Mouse (Mus musculus) ES-E14 (cell line): ENCODE data around the gene Rabgap1l. TPM values are rescaled to one million over a fixed set of nuclear protein-coding genes. Genes with fewer than 3 reads are reported as not detected.

Experiments used
- DNase-seq: peaks from one replicate; pipeline ENCODE4 v3.0.0-alpha.2; 2013; ENCODE audit warnings: low read depth, low spot score
- H3K27ac ChIP-seq: 2 replicates; pipeline ENCODE4 v1.5.1; 2012; ENCODE audit warnings: low read depth, mild to moderate bottlenecking, low read length, moderate library complexity, mixed read lengths; ENCODE audit not compliant: poor library complexity, insufficient read depth, severe bottlenecking
- H3K36me3 ChIP-seq: 2 replicates; pipeline ENCODE4 v1.6.1; 2012; ENCODE audit warnings: mild to moderate bottlenecking, low read length, moderate library complexity, mixed read lengths; ENCODE audit not compliant: control insufficient read depth, poor library complexity, insufficient read depth, severe bottlenecking
- H3K4me1 ChIP-seq, 2 experiments: fragments of 150-350 bp in 1 of 2; sonication (generic) in 1 of 2; 2 replicates each; pipeline ENCODE4 v1.6.1; 2012; ENCODE audit warnings: low read length in 2 of 2, mild to moderate bottlenecking in 1 of 2, mixed read lengths in 1 of 2; ENCODE audit not compliant: control insufficient read depth in 2 of 2, insufficient read depth in 2 of 2, poor library complexity in 1 of 2
- H3K4me3 ChIP-seq, 2 experiments: fragments of 150-350 bp in 1 of 2; sonication (generic) in 1 of 2; 2 replicates each; pipeline ENCODE4 v1.5.1; 2012; ENCODE audit warnings: low read length in 2 of 2, low read depth in 1 of 2, mild to moderate bottlenecking in 1 of 2, mixed read lengths in 1 of 2; ENCODE audit not compliant: insufficient read depth in 1 of 2, poor library complexity in 1 of 2, severe bottlenecking in 1 of 2
- H3K9ac ChIP-seq: 2 replicates; pipeline ENCODE4 v1.6.1; 2012; ENCODE audit warnings: low read depth, mild to moderate bottlenecking, low read length, mixed read lengths; ENCODE audit not compliant: poor library complexity, insufficient read depth, severe bottlenecking
- H3K9me3 ChIP-seq: fragments of 150-350 bp; sonication (generic); 2 replicates; pipeline ENCODE4 v1.6.1; 2012; ENCODE audit warnings: low read depth, mild to moderate bottlenecking, low read length; ENCODE audit not compliant: control insufficient read depth, insufficient read depth
- CHD2 ChIP-seq: IDR thresholded peaks from 2 replicates; pipeline ENCODE4 v1.6.1; 2014; ENCODE audit warnings: mild to moderate bottlenecking, low read depth, low read length, inconsistent platforms
- HCFC1 ChIP-seq: IDR thresholded peaks from 2 replicates; pipeline ENCODE4 v1.6.1; 2012; ENCODE audit warnings: low read length, inconsistent platforms, borderline replicate concordance; ENCODE audit not compliant: insufficient read depth
- MAFK ChIP-seq: IDR thresholded peaks from 2 replicates; pipeline ENCODE4 v1.6.1; 2014; ENCODE audit warnings: mild to moderate bottlenecking, low read depth, low read length, inconsistent platforms; ENCODE audit not compliant: insufficient read depth
- ZC3H11A ChIP-seq: IDR thresholded peaks from 2 replicates; pipeline ENCODE4 v1.6.1; 2012; ENCODE audit warnings: low read depth, mild to moderate bottlenecking, inconsistent platforms, low read length, borderline replicate concordance
- ZNF384 ChIP-seq: IDR thresholded peaks from 2 replicates; pipeline ENCODE4 v1.6.1; 2012; ENCODE audit warnings: low read depth, low read length, inconsistent platforms
- in situ Hi-C, 2 experiments: fragments of 600-800 bp; cut with MboI; formaldehyde crosslinking; loops; one replicate each; pipeline ENCODE4 v1.15.1; 2025; ENCODE audit warnings: low sequenced_read_pairs in 2 of 2, inconsistent platforms in 1 of 2; ENCODE audit not compliant: unreplicated experiment in 2 of 2
- total RNA-seq: library from RNA; depleted of rRNA; stranded (reverse); fragments of 300-350 nt; gene quantifications from 2 replicates; pipeline ENCODE4 v1.2.3, GENCODE M21; 2012

Rabgap1l gene
- total RNA-seq, 1 experiment: 10.3 TPM

DNA sequence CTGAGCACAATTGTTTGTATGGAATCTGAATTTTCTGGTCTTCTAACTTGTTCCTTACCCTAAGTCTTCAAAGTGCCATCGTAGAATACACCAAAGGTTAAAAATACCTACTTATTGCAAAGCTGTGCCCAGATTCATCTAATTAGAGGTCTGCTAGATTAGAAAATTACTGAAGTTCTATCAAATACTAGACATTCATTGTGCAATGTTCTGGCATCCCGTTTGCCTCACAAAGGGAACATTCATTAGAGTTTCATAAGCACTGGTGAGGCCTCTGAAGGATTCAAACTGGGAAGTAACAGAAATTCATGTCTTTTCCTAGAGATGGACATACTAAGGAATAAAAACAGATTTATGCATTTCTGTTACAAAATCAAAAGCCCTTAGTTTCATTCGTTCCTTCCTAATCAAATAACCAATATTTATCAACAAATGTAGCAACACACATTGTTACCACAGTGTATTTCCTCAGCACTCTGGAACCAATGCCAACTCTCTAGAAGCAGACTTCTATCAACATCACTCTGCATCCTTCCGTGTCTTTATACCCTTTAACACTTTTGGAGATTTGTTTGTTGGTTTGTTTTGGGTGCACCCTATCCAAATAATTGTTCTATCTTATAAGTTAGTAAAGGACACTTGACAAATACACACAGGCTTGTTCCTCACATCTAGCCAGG, 204.0 kb downstream of the Rabgap1l start:
- Histone ChIP-seq H3K36me3 (no peaks in the 10 kb centered on the region), H3K9ac (no peak overlapping the region), H3K4me3 (no peak overlapping the region), H3K27ac (no peak overlapping the region), H3K9me3 (no peaks in the 10 kb centered on the region), H3K4me1 (no peaks in the 10 kb centered on the region)
- in situ Hi-C loops: no loop called here
- TF ChIP-seq ZNF384: no peak
- no peak for DNase-seq

DNA sequence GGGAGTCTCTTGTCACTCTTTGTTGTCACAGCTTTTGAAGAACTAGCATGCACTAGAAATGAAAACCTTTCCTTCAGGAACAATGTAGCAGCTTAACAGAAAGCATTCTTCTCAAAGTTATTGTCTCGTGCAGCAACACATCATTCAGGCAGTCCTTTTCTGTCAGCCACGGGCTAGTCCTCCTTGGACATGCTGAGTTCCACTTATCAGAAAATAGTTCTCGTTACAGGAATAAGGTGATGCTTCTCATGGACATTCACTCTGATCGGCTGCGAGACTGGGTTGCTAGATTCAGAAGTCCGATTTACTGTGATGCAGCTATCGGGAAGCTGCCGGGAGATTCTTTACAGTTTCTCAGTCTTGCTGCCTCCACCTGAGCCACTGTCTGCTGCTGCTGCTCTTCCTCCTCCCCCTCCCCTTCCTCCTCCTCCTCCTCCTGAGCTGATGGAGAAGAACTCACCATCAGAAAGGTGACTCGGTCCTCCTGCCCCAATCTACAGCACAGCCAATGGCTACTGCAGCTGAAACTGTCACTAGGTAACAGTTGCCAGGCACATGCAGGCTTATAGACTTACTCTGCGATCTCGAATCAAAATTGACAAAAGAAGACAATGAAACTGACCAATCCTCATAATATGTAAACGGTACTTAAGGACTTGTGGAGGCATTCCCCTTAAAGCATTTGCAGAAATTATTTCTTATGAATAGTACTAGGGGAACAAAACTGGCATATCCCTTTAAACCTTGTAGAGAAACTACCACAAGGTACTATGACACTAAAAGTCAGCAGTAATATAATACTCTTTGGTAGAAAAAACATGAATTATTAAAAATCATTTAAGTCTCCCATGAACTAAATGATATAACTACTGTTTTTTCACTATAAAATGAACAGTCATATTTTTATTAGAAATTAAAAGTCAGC, 213.4 kb downstream of the Rabgap1l start:
- Histone ChIP-seq H3K4me3 (no peak overlapping the region), H3K27ac (no peak overlapping the region), H3K4me1 (no peaks in the 10 kb centered on the region), H3K9me3 (no peaks in the 10 kb centered on the region), H3K9ac (no peak overlapping the region), H3K36me3 (no peaks in the 10 kb centered on the region)
- DNase-seq: no peak
- no peak for TF ChIP-seq ZC3H11A
- no peak for TF ChIP-seq CHD2
- TF ChIP-seq MAFK: no peak
- no peak for TF ChIP-seq ZNF384
- no peak for TF ChIP-seq HCFC1
- in situ Hi-C loops: no loop called here

DNA sequence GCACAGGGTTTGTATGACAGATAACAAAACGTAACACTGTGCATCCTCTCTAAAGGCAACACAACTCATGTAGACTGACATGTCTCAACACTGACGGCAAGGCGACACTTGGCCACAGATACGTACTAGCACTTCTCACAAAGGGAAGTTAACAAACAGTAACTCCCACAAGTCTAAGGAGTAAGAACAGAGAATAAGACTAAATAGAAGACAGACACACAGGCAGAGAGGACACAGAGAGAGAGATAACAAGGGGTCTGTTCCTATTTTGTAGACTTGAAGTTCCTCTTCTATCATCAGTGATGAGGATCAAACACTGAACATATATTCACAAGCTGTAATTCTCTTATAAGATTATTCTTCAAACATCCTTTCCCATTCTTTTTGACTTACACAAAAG, 216.9 kb downstream of the Rabgap1l start:
- Histone ChIP-seq H3K36me3 (no peaks in the 10 kb centered on the region), H3K27ac (no peak overlapping the region)

DNA sequence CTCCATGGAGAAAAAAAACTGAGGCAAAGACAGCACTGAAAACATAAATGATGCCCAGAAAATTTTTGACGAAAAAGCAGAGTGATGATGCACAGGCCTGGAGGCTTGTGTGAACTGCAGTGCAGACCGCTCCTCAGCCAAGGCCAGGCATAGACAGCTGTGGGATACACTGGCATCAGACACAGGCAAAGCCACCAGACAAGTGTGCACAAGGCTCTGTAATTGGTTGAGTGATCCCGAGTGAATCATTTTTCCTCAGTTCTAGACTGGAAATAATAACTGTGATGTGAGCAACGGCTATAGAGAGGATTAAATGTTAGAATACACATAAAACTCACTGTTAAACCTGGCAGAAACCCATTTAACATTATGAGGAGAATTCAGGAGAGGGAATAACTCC, 219.0 kb downstream of the Rabgap1l start:
- Histone ChIP-seq H3K4me3 (no peak overlapping the region), H3K9me3 (no peaks in the 10 kb centered on the region), H3K4me1 (no peaks in the 10 kb centered on the region), H3K36me3 (no peaks in the 10 kb centered on the region), H3K27ac (no peak overlapping the region), H3K9ac (no peak overlapping the region)
- TF ChIP-seq HCFC1 (no peak), CHD2 (no peak), MAFK (no peak)
- in situ Hi-C loops: loop anchor here in 1 of 2 experiments (25.0 kb wide), 1 partner anchor 138 kb away; no protein-coding TSS in a partner anchor
- DNase-seq: no peak

More for the DNA sequence above, 216.9 kb downstream of the Rabgap1l start:
- Histone ChIP-seq H3K9me3 (no peaks in the 10 kb centered on the region), H3K4me1 (no peaks in the 10 kb centered on the region), H3K9ac (no peak overlapping the region), H3K4me3 (no peak overlapping the region)
- DNase-seq: no peak
- no peak for TF ChIP-seq MAFK
- no peak for TF ChIP-seq HCFC1
- no peak for TF ChIP-seq ZNF384
- no peak for TF ChIP-seq ZC3H11A
- TF ChIP-seq CHD2: no peak
- in situ Hi-C loops: no loop called here
